Mouse (Mus musculus) fat pad, adult 2 months (tissue): ENCODE data around the gene Lpcat4.
"Not testable (repeated sequence)": the region's sequence is repeated elsewhere in the genome, so short reads cannot be mapped to it uniquely, and the experiment has no call there.

Source experiments
- DNase-seq: peaks from one replicate; pipeline ENCODE4 v3.0.0-alpha.2; 2011; ENCODE audit warnings: low read depth, low spot score; ENCODE audit errors: extremely low read depth

Lpcat4 gene

GRCm38 (mm10) chr2:112259241-112259962 lies 20.1 kb downstream of the Lpcat4 start, which contains the start of gene Nutm1:
TSS of gene Nutm1 (minus strand) at chr2:112259291.
- no peak for DNase-seq

GRCm38 (mm10) chr2:112261748-112262653 lies 22.7 kb downstream of the Lpcat4 start, which contains the start of gene Nop10:
TSS of gene Nop10 (plus strand) at chr2:112261926.
- DNase-seq = no peak

GRCm38 (mm10) chr2:112262779-112263295 lies 23.6 kb downstream of the Lpcat4 start:
- DNase-seq = no peak

GRCm38 (mm10) chr2:112264364-112264763 lies 25.1 kb downstream of the Lpcat4 start:
- DNase-seq = no peak

- DNase-seq = no peak
These were observed 26.4 kb downstream of the Lpcat4 start, which contains the start of gene Slc12a6 for GRCm38 (mm10) chr2:112265448-112266241. TSS of gene Slc12a6 (plus strand) at chr2:112265825.

GRCm38 (mm10) chr2:112266242-112266592 lies 26.9 kb downstream of the Lpcat4 start, which contains the start of gene Gm21985:
TSS of gene Gm21985 (plus strand) at chr2:112266314.
- no peak for DNase-seq

GRCm38 (mm10) chr2:112266780-112267179 lies 27.5 kb downstream of the Lpcat4 start:
- DNase-seq = no peak

- DNase-seq = no peak
These were observed 28.4 kb downstream of the Lpcat4 start for GRCm38 (mm10) chr2:112267547-112268269.

- no peak for DNase-seq
These were observed 30.7 kb downstream of the Lpcat4 start for GRCm38 (mm10) chr2:112270011-112270410.

GRCm38 (mm10) chr2:112272909-112273308 lies 33.6 kb downstream of the Lpcat4 start:
- no peak for DNase-seq

- no peak for DNase-seq
These were observed 34.2 kb downstream of the Lpcat4 start for GRCm38 (mm10) chr2:112273474-112273873.

GRCm38 (mm10) chr2:112276870-112277269 lies 37.6 kb downstream of the Lpcat4 start:
- no peak for DNase-seq

GRCm38 (mm10) chr2:112282846-112283245 lies 43.6 kb downstream of the Lpcat4 start:
- DNase-seq = no peak

- DNase-seq = no peak
These were observed 45.2 kb downstream of the Lpcat4 start for GRCm38 (mm10) chr2:112284363-112285030.

GRCm38 (mm10) chr2:112285031-112285390 lies 45.7 kb downstream of the Lpcat4 start:
- DNase-seq = no peak

GRCm38 (mm10) chr2:112286062-112286461 lies 46.8 kb downstream of the Lpcat4 start:
- not testable (repeated sequence) for DNase-seq

- no peak for DNase-seq
These were observed 47.8 kb downstream of the Lpcat4 start for GRCm38 (mm10) chr2:112287059-112287458.

- DNase-seq = no peak
These were observed 50.2 kb downstream of the Lpcat4 start for GRCm38 (mm10) chr2:112289507-112289906.

GRCm38 (mm10) chr2:112292823-112293222 lies 53.6 kb downstream of the Lpcat4 start:
- DNase-seq = no peak

GRCm38 (mm10) chr2:112296211-112296610 lies 56.9 kb downstream of the Lpcat4 start:
- no peak for DNase-seq
